Mouse (Mus musculus): ENCODE measurements around the gene Nptxr. TPM values are rescaled to one million over a fixed set of nuclear protein-coding genes. Genes with fewer than 3 reads are reported as not detected.
A peak's percentile ranks its signal among the peaks of the same experiment; 100 is the strongest.

The Nptxr gene
- polyA plus RNA-seq, 1 experiment from 2014 or later: 4.8 TPM

- Histone ChIP-seq H3K36me3 (no peaks in the 10 kb centered on the region), H3K27me3 (replicated peaks) (no peaks in the 10 kb centered on the region), H3K4me1 (peaks cover 17% of the 10 kb centered on the region), H3K9ac (no peak overlapping the region), H3K27ac (no peak overlapping the region), H3K9me3 (no peaks in the 10 kb centered on the region), H3K4me3 (replicated peaks) (no peak overlapping the region), H3K4me2 (no peak overlapping the region)
- ATAC-seq (ENCODE audit: insufficient read depth, low FRiP score, low read depth): no peak
- WGBS: 79% methylated on average over 10 of the region's 10 CpGs
These were observed 59.3 kb downstream of the Nptxr start for GRCm38 (mm10) chr15:79745312-79745711.

- Histone ChIP-seq H3K4me1 (peaks cover 17% of the 10 kb centered on the region), H3K27ac (no peak overlapping the region), H3K4me2 (no peak overlapping the region), H3K4me3 (replicated peaks) (no peak overlapping the region), H3K36me3 (no peaks in the 10 kb centered on the region), H3K27me3 (replicated peaks) (no peaks in the 10 kb centered on the region), H3K9ac (no peak overlapping the region), H3K9me3 (no peaks in the 10 kb centered on the region)
- 79% methylated on average over 8 of the region's 8 CpGs for WGBS
- ATAC-seq (ENCODE audit: insufficient read depth, low FRiP score, low read depth): no peak
These were observed 59.8 kb downstream of the Nptxr start for GRCm38 (mm10) chr15:79744742-79745141.

- Histone ChIP-seq H3K4me1 (peaks cover 17% of the 10 kb centered on the region), H3K4me3 (replicated peaks) (no peak overlapping the region), H3K27ac (no peak overlapping the region), H3K9ac (no peak overlapping the region), H3K4me2 (no peak overlapping the region), H3K9me3 (no peaks in the 10 kb centered on the region), H3K27me3 (replicated peaks) (no peaks in the 10 kb centered on the region), H3K36me3 (no peaks in the 10 kb centered on the region)
- WGBS: 92% methylated on average over 11 of the region's 11 CpGs
- ATAC-seq (ENCODE audit: insufficient read depth, low FRiP score, low read depth): no peak
These were observed 60.6 kb downstream of the Nptxr start for GRCm38 (mm10) chr15:79744001-79744400.

GRCm38 (mm10) chr15:79742706-79743023 is 61.9 kb downstream of the Nptxr start:
- peak overlapping the region; percentile 80 for H3K4me2 ChIP-seq
- under 1% methylated on average over 23 of the region's 23 CpGs for WGBS
- no peak overlapping the region for H3K27ac ChIP-seq
- H3K9ac ChIP-seq: peak overlapping the region; percentile 91
- H3K4me3 ChIP-seq (replicated peaks): peak overlapping the region; percentile 93
- no peaks in the 10 kb centered on the region for H3K9me3 ChIP-seq
- no peaks in the 10 kb centered on the region for H3K27me3 ChIP-seq (replicated peaks)
- H3K4me1 ChIP-seq: peaks cover 17% of the 10 kb centered on the region
- H3K36me3 ChIP-seq: peaks cover 2% of the 10 kb centered on the region; the same call in 1 of the 2 replicates
- no peak for ATAC-seq (ENCODE audit: insufficient read depth, low FRiP score, low read depth)

GRCm38 (mm10) chr15:79741921-79742705 is 62.5 kb downstream of the Nptxr start, which contains the start of gene Sun2:
TSS of gene Sun2 (minus strand) at chr15:79742536.
- ATAC-seq (ENCODE audit: insufficient read depth, low FRiP score, low read depth): peak; percentile 88
- H3K4me3 ChIP-seq (replicated peaks): peak within 1 kb of the TSS; percentile 93
- H3K4me1 ChIP-seq: peaks cover 17% of the 10 kb centered on the region
- H3K36me3 ChIP-seq: peaks cover 5% of the 10 kb centered on the region; the same call in 1 of the 2 replicates
- H3K4me2 ChIP-seq: peak within 1 kb of the TSS; percentile 80
- peak within 1 kb of the TSS; percentile 42; the same call in 1 of the 2 replicates for H3K27ac ChIP-seq
- H3K9ac ChIP-seq: peak within 1 kb of the TSS; percentile 91
- no peaks in the 10 kb centered on the region for H3K27me3 ChIP-seq (replicated peaks)
- no peaks in the 10 kb centered on the region for H3K9me3 ChIP-seq
- WGBS: under 1% methylated on average over 85 of the region's 93 CpGs

GRCm38 (mm10) chr15:79741173-79741858 is 63.2 kb downstream of the Nptxr start:
- WGBS: 9% methylated on average over 14 of the region's 14 CpGs
- peaks cover 17% of the 10 kb centered on the region for H3K4me1 ChIP-seq
- H3K27me3 ChIP-seq (replicated peaks): no peaks in the 10 kb centered on the region
- H3K4me2 ChIP-seq: peak overlapping the region; percentile 80
- peak overlapping the region; percentile 42; the same call in 1 of the 2 replicates for H3K27ac ChIP-seq
- no peak for ATAC-seq (ENCODE audit: insufficient read depth, low FRiP score, low read depth)
- peak overlapping the region; percentile 93 for H3K4me3 ChIP-seq (replicated peaks)
- H3K9me3 ChIP-seq: no peaks in the 10 kb centered on the region
- peaks cover 10% of the 10 kb centered on the region for H3K36me3 ChIP-seq
- H3K9ac ChIP-seq: peak overlapping the region; percentile 91; the same call in 1 of the 2 replicates

- H3K4me2 ChIP-seq: peak overlapping the region; percentile 80
- no peak overlapping the region for H3K27ac ChIP-seq
- peaks cover 10% of the 10 kb centered on the region for H3K36me3 ChIP-seq
- 60% methylated on average over 3 of the region's 3 CpGs for WGBS
- H3K27me3 ChIP-seq (replicated peaks): no peaks in the 10 kb centered on the region
- H3K9ac ChIP-seq: no peak overlapping the region
- no peaks in the 10 kb centered on the region for H3K9me3 ChIP-seq
- H3K4me3 ChIP-seq (replicated peaks): peak overlapping the region; percentile 93
- no peak for ATAC-seq (ENCODE audit: insufficient read depth, low FRiP score, low read depth)
- H3K4me1 ChIP-seq: peaks cover 17% of the 10 kb centered on the region
These were observed 63.8 kb downstream of the Nptxr start for GRCm38 (mm10) chr15:79740739-79741138.

Other genes with a start within 250 kb of the Nptxr start
- gene Dmc1, start 199.7 kb downstream of the Nptxr start, polyA plus RNA-seq (2015; fragmentation: Nextera tagmentation; extraction: Ambion mirVana): 2.8 TPM in 2 replicates
- gene Fam227a, start 145.8 kb downstream of the Nptxr start, polyA plus RNA-seq (2015; fragmentation: Nextera tagmentation; extraction: Ambion mirVana): 1.3 and 1.4 TPM in 2 replicates
- 41.4 and 42.2 TPM in 2 replicates for gene Cby1, start 145.6 kb downstream of the Nptxr start, polyA plus RNA-seq (2015; fragmentation: Nextera tagmentation; extraction: Ambion mirVana)
- 227 and 254 TPM in 2 replicates for gene Tomm22, start 133.9 kb downstream of the Nptxr start, polyA plus RNA-seq (2015; fragmentation: Nextera tagmentation; extraction: Ambion mirVana)
- gene Josd1, start 116.8 kb downstream of the Nptxr start, polyA plus RNA-seq (2015; fragmentation: Nextera tagmentation; extraction: Ambion mirVana): 21.2 and 22.0 TPM in 2 replicates
- 28.2 and 29.3 TPM in 2 replicates for gene Gtpbp1, start 113.9 kb downstream of the Nptxr start, polyA plus RNA-seq (2015; fragmentation: Nextera tagmentation; extraction: Ambion mirVana)
- 4.9 and 5.1 TPM in 2 replicates for gene Sun2, start 62.2 kb downstream of the Nptxr start, polyA plus RNA-seq (2015; fragmentation: Nextera tagmentation; extraction: Ambion mirVana)
- gene Dnal4, start 26.9 kb downstream of the Nptxr start, polyA plus RNA-seq (2015; fragmentation: Nextera tagmentation; extraction: Ambion mirVana): 44.4 and 50.4 TPM in 2 replicates
- gene Npcd, start 29.5 kb upstream of the Nptxr start, polyA plus RNA-seq (2015; fragmentation: Nextera tagmentation; extraction: Ambion mirVana): not detected in 2 replicates
- gene Cbx6, start 29.9 kb upstream of the Nptxr start, polyA plus RNA-seq (2015; fragmentation: Nextera tagmentation; extraction: Ambion mirVana): 62.6 and 68.0 TPM in 2 replicates
- 22.4 and 26.5 TPM in 2 replicates for gene Apobec3, start 86.9 kb upstream of the Nptxr start, polyA plus RNA-seq (2015; fragmentation: Nextera tagmentation; extraction: Ambion mirVana)
- gene Cbx7, start 166.4 kb upstream of the Nptxr start, polyA plus RNA-seq (2015; fragmentation: Nextera tagmentation; extraction: Ambion mirVana): 4.9 and 5.6 TPM in 2 replicates
- gene Pdgfb, start 210.2 kb upstream of the Nptxr start, polyA plus RNA-seq (2015; fragmentation: Nextera tagmentation; extraction: Ambion mirVana): 4.7 and 4.8 TPM in 2 replicates